Mouse (Mus musculus) kidney, embryonic 16.5 days (tissue): ENCODE data around the gene Arpc5. TPM values are rescaled to one million over a fixed set of nuclear protein-coding genes. Genes with fewer than 3 reads are reported as not detected.
A peak's percentile ranks its signal among the peaks of the same experiment; 100 is the strongest.

Experiments
- ATAC-seq: fragments of 200-750 bp; cut with Nextera tagmentation; 2 replicates; pipeline ENCODE4 v1.8.0; 2017; ENCODE audit warnings: moderate TSS enrichment; ENCODE audit not compliant: low FRiP score, low TSS enrichment
- H3K27ac ChIP-seq: fragments of 300-500 bp; sonication (generic); 2 replicates; pipeline ENCODE4 v1.5.1; 2014; ENCODE audit warnings: low read length
- H3K27me3 ChIP-seq: fragments of 300-500 bp; sonication (generic); 2 replicates; pipeline ENCODE4 v1.6.1; 2014; ENCODE audit warnings: low read length, control low read depth, mixed read lengths; ENCODE audit not compliant: insufficient read depth
- H3K36me3 ChIP-seq: fragments of 300-500 bp; sonication (generic); 2 replicates; pipeline ENCODE4 v1.6.1; 2014; ENCODE audit warnings: low read length, control low read depth, mixed read lengths; ENCODE audit not compliant: insufficient read depth
- H3K4me1 ChIP-seq: fragments of 300-500 bp; sonication (generic); 2 replicates; pipeline ENCODE4 v1.6.1; 2014; ENCODE audit warnings: low read length, control low read depth, mixed read lengths; ENCODE audit not compliant: insufficient read depth
- H3K4me2 ChIP-seq: fragments of 300-500 bp; sonication (generic); replicated peaks from 2 replicates; pipeline ENCODE4 v1.6.1; 2014; ENCODE audit warnings: low read depth, low read length
- H3K4me3 ChIP-seq: fragments of 300-500 bp; sonication (generic); 2 replicates; pipeline ENCODE4 v1.5.1; 2014; ENCODE audit warnings: mild to moderate bottlenecking, low read length
- H3K9ac ChIP-seq: fragments of 300-500 bp; sonication (generic); replicated peaks from 2 replicates; pipeline ENCODE4 v1.6.1; 2014; ENCODE audit warnings: low read length
- H3K9me3 ChIP-seq: fragments of 300-500 bp; sonication (generic); 2 replicates; pipeline ENCODE4 v1.6.1; 2016; ENCODE audit warnings: low read length, control low read depth
- WGBS: fragments of 180-500 bp; shearing (Covaris S2); extraction: QIAGEN DNeasy Blood & Tissue Kit; methylation state at CpG from one replicate; pipeline ENCODE4 v1.1.7; 2014; 5-methylcytosine and 5-hydroxymethylcytosine counted together
- polyA plus RNA-seq: library from polyadenylated mRNA; unstranded; fragments of >200 nt; fragmentation: Nextera tagmentation; extraction: Ambion mirVana; gene quantifications from 2 replicates; pipeline ENCODE4 v1.2.1, GENCODE M21; 2015

The Arpc5 gene
- polyA plus RNA-seq, 1 experiment from 2014 or later = 252 TPM

- H3K27me3 ChIP-seq = no peaks in the 10 kb centered on the region
- WGBS = 24% methylated on average over 8 of the region's 8 CpGs
- H3K27ac ChIP-seq = peak overlapping the region; percentile 61; the same call in 1 of the 2 replicates
- peak overlapping the region; percentile 8; the same call in 1 of the 2 replicates for H3K4me2 ChIP-seq
- no peak overlapping the region; the same call in 1 of the 2 replicates for H3K9ac ChIP-seq
- H3K4me3 ChIP-seq = no peak overlapping the region
- H3K4me1 ChIP-seq = peaks cover 10% of the 10 kb centered on the region; the same call in 1 of the 2 replicates
- H3K36me3 ChIP-seq = no peaks in the 10 kb centered on the region
- H3K9me3 ChIP-seq = no peaks in the 10 kb centered on the region
- ATAC-seq = peak; percentile 85
Measured at GRCm38 (mm10) chr1:152809541-152810252, 43.4 kb downstream of the Arpc5 start.

- ATAC-seq = no peak
- no peak overlapping the region for H3K4me3 ChIP-seq
- H3K4me1 ChIP-seq = peaks cover 19% of the 10 kb centered on the region
- no peak overlapping the region for H3K27ac ChIP-seq
- H3K4me2 ChIP-seq = no peak overlapping the region
- 77% methylated on average over 13 of the region's 13 CpGs for WGBS
- no peaks in the 10 kb centered on the region for H3K9me3 ChIP-seq
- H3K9ac ChIP-seq = no peak overlapping the region
- no peaks in the 10 kb centered on the region for H3K27me3 ChIP-seq
- H3K36me3 ChIP-seq = no peaks in the 10 kb centered on the region
Measured at GRCm38 (mm10) chr1:152810533-152811439, 44.4 kb downstream of the Arpc5 start.

- Histone ChIP-seq H3K27ac (no peak overlapping the region), H3K4me1 (peaks cover 29% of the 10 kb centered on the region), H3K4me3 (no peak overlapping the region), H3K9me3 (no peaks in the 10 kb centered on the region), H3K27me3 (no peaks in the 10 kb centered on the region), H3K9ac (no peak overlapping the region), H3K36me3 (no peaks in the 10 kb centered on the region), H3K4me2 (0 out of 2 replicates have a peak overlapping the region, but pooled peaks have one; percentile 21)
- 42% methylated on average over 7 of the region's 7 CpGs for WGBS
- peak; percentile 49 for ATAC-seq
Measured at GRCm38 (mm10) chr1:152815265-152815701, 48.9 kb downstream of the Arpc5 start.

GRCm38 (mm10) chr1:152817027-152817769 is 50.9 kb downstream of the Arpc5 start:
- H3K4me3 ChIP-seq = no peak overlapping the region
- ATAC-seq = no peak
- no peak overlapping the region for H3K4me2 ChIP-seq
- H3K27me3 ChIP-seq = no peaks in the 10 kb centered on the region
- no peaks in the 10 kb centered on the region for H3K36me3 ChIP-seq
- peaks cover 29% of the 10 kb centered on the region for H3K4me1 ChIP-seq
- 32% methylated on average over 12 of the region's 12 CpGs for WGBS
- no peaks in the 10 kb centered on the region for H3K9me3 ChIP-seq
- H3K9ac ChIP-seq = no peak overlapping the region
- H3K27ac ChIP-seq = peak overlapping the region; percentile 80

GRCm38 (mm10) chr1:152817794-152818193 is 51.5 kb downstream of the Arpc5 start:
- H3K9ac ChIP-seq = 0 out of 2 replicates have a peak overlapping the region, but pooled peaks have one; percentile 35
- no peaks in the 10 kb centered on the region for H3K27me3 ChIP-seq
- 15% methylated on average over 10 of the region's 10 CpGs for WGBS
- peak; percentile 43; the same call in 1 of the 2 replicates for ATAC-seq
- H3K4me2 ChIP-seq = 0 out of 2 replicates have a peak overlapping the region, but pooled peaks have one; percentile 4
- H3K36me3 ChIP-seq = no peaks in the 10 kb centered on the region
- peak overlapping the region; percentile 80 for H3K27ac ChIP-seq
- H3K4me3 ChIP-seq = no peak overlapping the region
- peaks cover 29% of the 10 kb centered on the region for H3K4me1 ChIP-seq
- no peaks in the 10 kb centered on the region for H3K9me3 ChIP-seq

- no peak overlapping the region for H3K4me3 ChIP-seq
- no peak overlapping the region for H3K27ac ChIP-seq
- H3K9ac ChIP-seq = no peak overlapping the region
- no peaks in the 10 kb centered on the region for H3K9me3 ChIP-seq
- H3K4me1 ChIP-seq = peaks cover 29% of the 10 kb centered on the region
- no peak for ATAC-seq
- no peaks in the 10 kb centered on the region for H3K27me3 ChIP-seq
- no peaks in the 10 kb centered on the region for H3K36me3 ChIP-seq
- WGBS = 70% methylated on average over 6 of the region's 6 CpGs
- H3K4me2 ChIP-seq = no peak overlapping the region
Measured at GRCm38 (mm10) chr1:152819558-152819957, 53.2 kb downstream of the Arpc5 start.

GRCm38 (mm10) chr1:152820911-152821695 is 54.8 kb downstream of the Arpc5 start:
- no peak for ATAC-seq
- Histone ChIP-seq H3K9me3 (no peaks in the 10 kb centered on the region), H3K27ac (no peak overlapping the region), H3K4me3 (no peak overlapping the region), H3K4me2 (no peak overlapping the region), H3K9ac (no peak overlapping the region), H3K4me1 (peaks cover 20% of the 10 kb centered on the region), H3K36me3 (no peaks in the 10 kb centered on the region), H3K27me3 (no peaks in the 10 kb centered on the region)
- WGBS = 78% methylated on average over 7 of the region's 7 CpGs

- no peaks in the 10 kb centered on the region for H3K36me3 ChIP-seq
- no peak overlapping the region for H3K4me3 ChIP-seq
- ATAC-seq = no peak
- H3K27ac ChIP-seq = no peak overlapping the region
- H3K27me3 ChIP-seq = no peaks in the 10 kb centered on the region
- no peak overlapping the region for H3K4me2 ChIP-seq
- WGBS = 85% methylated on average over 4 of the region's 4 CpGs
- H3K9me3 ChIP-seq = no peaks in the 10 kb centered on the region
- no peak overlapping the region for H3K9ac ChIP-seq
- H3K4me1 ChIP-seq = peaks cover 16% of the 10 kb centered on the region
Measured at GRCm38 (mm10) chr1:152821746-152822145, 55.4 kb downstream of the Arpc5 start.

- Histone ChIP-seq H3K36me3 (no peaks in the 10 kb centered on the region), H3K9ac (no peak overlapping the region), H3K9me3 (no peaks in the 10 kb centered on the region), H3K4me3 (no peak overlapping the region), H3K4me1 (peaks cover 10% of the 10 kb centered on the region; the same call in 1 of the 2 replicates), H3K27ac (no peak overlapping the region), H3K27me3 (no peaks in the 10 kb centered on the region), H3K4me2 (no peak overlapping the region)
- WGBS = 70% methylated on average over 9 of the region's 9 CpGs
- ATAC-seq = no peak
Measured at GRCm38 (mm10) chr1:152824206-152824605, 57.9 kb downstream of the Arpc5 start.
